Mouse (Mus musculus): ENCODE results near the gene Apoa4.

DNA sequence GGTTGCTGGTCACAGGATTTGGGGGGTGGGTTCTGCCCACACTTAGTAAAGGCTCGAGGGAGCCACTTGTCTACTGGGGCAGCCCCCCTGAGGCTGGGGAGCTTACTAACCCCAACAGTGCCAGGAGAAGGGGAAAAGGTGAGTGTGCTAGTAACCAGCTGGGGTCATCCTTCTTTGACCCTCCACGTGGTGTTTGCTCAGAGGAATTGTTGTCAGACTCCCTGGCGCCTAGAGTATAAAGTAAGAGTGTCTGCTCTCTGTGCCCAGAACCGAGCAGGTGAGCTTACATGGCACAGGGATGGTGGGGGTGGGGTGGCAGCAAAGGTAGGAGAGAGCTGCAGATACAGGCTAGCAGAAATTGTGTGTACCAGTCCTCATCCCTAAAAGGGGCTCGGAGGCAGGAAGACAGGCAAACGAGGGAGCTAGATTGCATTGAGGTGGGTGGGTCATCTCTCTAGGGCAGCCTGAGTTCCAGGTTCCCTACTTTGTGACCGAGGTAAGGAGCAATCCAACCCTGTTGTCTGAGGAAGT, 27.9 kb downstream of the Apoa4 start, which contains the start of gene Apoa5:
- no peak for TF ChIP-seq CTCF (IDR thresholded peaks at IDR 0.05; ENCODE audit: low read depth, low read length)
- peak; percentile 97 for TF ChIP-seq POLR2A (IDR thresholded peaks at IDR 0.05; ENCODE audit: extremely low read depth, insufficient read depth, low read length)
